Mouse (Mus musculus) stomach, postnatal 0 days (tissue): ENCODE measurements at regions not wholly inside any gene's neighbourhood (a gene's known extent, or its start where the extent isn't known, plus 50 kb on each side); places are given as distances from the start of the nearest gene placed in this dataset.

ENCODE experiments used
- CTCF ChIP-seq: IDR thresholded peaks from 2 replicates; pipeline ENCODE4 v1.5.1; 2016; ENCODE audit warnings: antibody characterized with exemption, low read depth, mild to moderate bottlenecking, moderate library complexity
- EP300 ChIP-seq: optimal IDR thresholded peaks from 2 replicates; pipeline ENCODE3; 2016; ENCODE audit warnings: antibody characterized with exemption

DNA sequence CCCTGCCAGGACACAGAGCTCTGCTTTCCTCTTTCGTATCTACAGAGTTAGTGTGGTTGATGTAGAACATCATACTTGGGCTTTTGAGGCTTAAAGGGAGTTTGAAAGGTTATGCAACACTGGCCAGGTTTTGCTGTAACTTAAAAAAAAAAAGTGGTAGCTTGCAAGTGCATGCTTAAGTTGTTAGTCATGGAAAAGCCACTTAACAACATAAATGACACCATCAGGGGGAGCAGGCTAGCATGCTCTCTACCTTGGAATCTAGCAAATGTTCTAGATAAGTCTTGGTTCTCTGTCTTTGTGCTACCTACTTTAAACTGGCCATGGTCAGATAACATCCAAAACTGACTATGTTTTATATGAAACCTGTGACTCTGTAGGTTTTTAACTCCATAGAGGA is 176.6 kb upstream of the Prr30 start:
- no peak for TF ChIP-seq EP300
- TF ChIP-seq CTCF, result no peak
